Mouse (Mus musculus): ENCODE results near the gene Galnt14. TPM values are rescaled to one million over a fixed set of nuclear protein-coding genes. Genes with fewer than 3 reads are reported as not detected.

Gene Galnt14
- polyA plus RNA-seq, 1 experiment from 2014 or later = 0.52 TPM

DNA sequence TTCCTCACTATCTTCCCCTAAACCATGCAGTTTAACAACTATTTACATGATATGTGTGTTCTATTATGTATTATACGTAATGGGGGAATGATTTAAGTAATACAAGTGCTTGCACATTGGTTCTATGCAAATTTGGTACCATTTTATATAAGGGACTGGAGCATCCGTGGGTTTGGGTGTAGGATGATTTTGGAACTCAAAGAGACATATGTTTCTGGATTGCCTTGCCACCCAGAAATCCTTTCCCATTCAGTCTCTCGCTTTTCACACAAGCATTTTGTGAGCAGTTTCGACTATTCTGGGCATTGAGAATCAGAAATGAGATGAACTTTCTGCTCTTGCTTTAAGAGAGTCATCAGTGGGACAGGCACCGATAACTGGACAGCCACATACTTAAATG lies 190.9 kb downstream of the Galnt14 start:
- H3K36me3 ChIP-seq (ENCODE audit: control insufficient read depth, insufficient read depth, low read length) = no peaks in the 10 kb centered on the region
- H3K27me3 ChIP-seq (ENCODE audit: control insufficient read depth, insufficient read depth, low read length) = no peaks in the 10 kb centered on the region
- no peak overlapping the region for H3K27ac ChIP-seq (ENCODE audit: low read length)
- WGBS = 84% methylated on average over 5 of the region's 5 CpGs
- H3K4me2 ChIP-seq (replicated peaks; ENCODE audit: low read depth, low read length) = no peak overlapping the region
- H3K9ac ChIP-seq (replicated peaks; ENCODE audit: low read depth, low read length) = no peak overlapping the region
- no peaks in the 10 kb centered on the region for H3K4me1 ChIP-seq (ENCODE audit: control insufficient read depth, insufficient read depth, low read length)
- no peaks in the 10 kb centered on the region for H3K9me3 ChIP-seq (ENCODE audit: control insufficient read depth, low read depth, low read length)
- no peak for ATAC-seq (ENCODE audit: insufficient number of reproducible peaks, insufficient read depth, low FRiP score, low read depth)
- no peak overlapping the region for H3K4me3 ChIP-seq (ENCODE audit: low read depth, low read length)

DNA sequence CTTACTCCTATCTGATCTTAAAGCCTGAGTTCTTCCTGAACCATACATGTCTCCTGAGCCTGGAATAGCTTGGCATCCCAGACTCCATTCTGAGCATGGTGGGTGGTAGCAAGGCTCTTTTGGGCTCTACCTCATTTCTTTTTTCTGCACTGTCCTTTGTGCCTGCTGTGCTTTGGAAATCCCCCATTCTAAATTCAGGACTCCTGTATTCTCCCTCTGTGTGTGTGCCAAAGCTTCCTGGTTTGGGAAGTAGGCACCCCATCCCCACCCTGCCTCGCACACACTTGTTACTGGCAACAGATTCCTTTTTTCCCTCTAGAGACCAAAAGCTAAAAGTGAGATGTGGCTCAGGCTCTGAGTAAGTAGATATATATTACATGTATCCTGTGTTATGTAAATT lies 191.9 kb downstream of the Galnt14 start:
- no peaks in the 10 kb centered on the region for H3K4me1 ChIP-seq (ENCODE audit: control insufficient read depth, insufficient read depth, low read length)
- no peaks in the 10 kb centered on the region for H3K36me3 ChIP-seq (ENCODE audit: control insufficient read depth, insufficient read depth, low read length)
- no peaks in the 10 kb centered on the region for H3K9me3 ChIP-seq (ENCODE audit: control insufficient read depth, low read depth, low read length)
- no peak overlapping the region for H3K27ac ChIP-seq (ENCODE audit: low read length)
- no peaks in the 10 kb centered on the region for H3K27me3 ChIP-seq (ENCODE audit: control insufficient read depth, insufficient read depth, low read length)
- no peak overlapping the region for H3K9ac ChIP-seq (replicated peaks; ENCODE audit: low read depth, low read length)
- no peak overlapping the region for H3K4me3 ChIP-seq (ENCODE audit: low read depth, low read length)
- no peak for ATAC-seq (ENCODE audit: insufficient number of reproducible peaks, insufficient read depth, low FRiP score, low read depth)
- 89% methylated on average over 1 of the region's 1 CpGs for WGBS
- no peak overlapping the region for H3K4me2 ChIP-seq (replicated peaks; ENCODE audit: low read depth, low read length)

DNA sequence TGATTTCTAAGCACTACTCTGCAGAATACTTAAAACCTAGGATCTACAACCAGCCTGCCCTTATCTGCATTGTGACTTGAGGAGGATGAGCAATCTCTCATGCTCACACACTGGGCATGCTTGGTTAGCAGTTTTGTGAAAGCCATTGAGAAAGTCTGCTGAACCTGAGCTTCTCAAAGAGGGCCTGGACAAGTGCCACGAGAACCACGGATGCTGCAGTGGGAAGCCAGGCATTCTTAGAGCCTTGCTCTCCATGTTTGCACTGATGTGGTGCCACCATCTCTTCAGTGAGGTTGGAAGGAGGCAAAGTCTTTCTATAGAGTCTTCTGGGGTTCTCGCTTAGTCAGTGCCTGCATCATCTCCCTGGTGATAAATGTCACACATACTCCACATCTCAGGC lies 194.7 kb downstream of the Galnt14 start:
- Histone ChIP-seq H3K36me3 (ENCODE audit: control insufficient read depth, insufficient read depth, low read length) (no peaks in the 10 kb centered on the region), H3K4me2 (replicated peaks; ENCODE audit: low read depth, low read length) (no peak overlapping the region), H3K9ac (replicated peaks; ENCODE audit: low read depth, low read length) (no peak overlapping the region), H3K9me3 (ENCODE audit: control insufficient read depth, low read depth, low read length) (no peaks in the 10 kb centered on the region), H3K27ac (ENCODE audit: low read length) (no peak overlapping the region), H3K27me3 (ENCODE audit: control insufficient read depth, insufficient read depth, low read length) (no peaks in the 10 kb centered on the region), H3K4me1 (ENCODE audit: control insufficient read depth, insufficient read depth, low read length) (no peaks in the 10 kb centered on the region), H3K4me3 (ENCODE audit: low read depth, low read length) (no peak overlapping the region)
- 85% methylated on average over 3 of the region's 3 CpGs for WGBS
- no peak for ATAC-seq (ENCODE audit: insufficient number of reproducible peaks, insufficient read depth, low FRiP score, low read depth)

DNA sequence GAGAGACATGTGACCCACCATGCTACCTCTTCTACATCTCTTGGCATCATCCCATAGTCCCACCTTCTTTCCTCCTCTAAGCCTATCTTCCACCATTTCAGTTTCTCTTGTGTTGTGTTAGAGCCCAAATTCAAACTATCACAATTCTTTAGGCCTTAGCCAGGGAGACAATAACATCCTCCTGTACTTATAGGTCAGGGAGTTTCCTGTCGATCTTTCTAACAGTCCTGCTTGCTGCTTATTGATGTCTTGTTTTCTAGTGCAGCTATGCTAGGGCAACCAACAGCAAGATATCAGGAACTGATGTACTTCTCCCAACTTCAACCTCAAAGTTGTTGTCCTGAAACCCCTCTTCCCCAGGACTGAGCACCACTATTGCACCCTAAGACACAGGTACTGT lies 195.4 kb downstream of the Galnt14 start:
- ATAC-seq (ENCODE audit: insufficient number of reproducible peaks, insufficient read depth, low FRiP score, low read depth) = no peak
- H3K27me3 ChIP-seq (ENCODE audit: control insufficient read depth, insufficient read depth, low read length) = no peaks in the 10 kb centered on the region
- no peak overlapping the region for H3K9ac ChIP-seq (replicated peaks; ENCODE audit: low read depth, low read length)
- no peak overlapping the region for H3K4me2 ChIP-seq (replicated peaks; ENCODE audit: low read depth, low read length)
- no peaks in the 10 kb centered on the region for H3K9me3 ChIP-seq (ENCODE audit: control insufficient read depth, low read depth, low read length)
- H3K27ac ChIP-seq (ENCODE audit: low read length) = no peak overlapping the region
- WGBS = 95% methylated on average over 1 of the region's 1 CpGs
- H3K4me1 ChIP-seq (ENCODE audit: control insufficient read depth, insufficient read depth, low read length) = no peaks in the 10 kb centered on the region
- H3K4me3 ChIP-seq (ENCODE audit: low read depth, low read length) = no peak overlapping the region
- H3K36me3 ChIP-seq (ENCODE audit: control insufficient read depth, insufficient read depth, low read length) = no peaks in the 10 kb centered on the region

DNA sequence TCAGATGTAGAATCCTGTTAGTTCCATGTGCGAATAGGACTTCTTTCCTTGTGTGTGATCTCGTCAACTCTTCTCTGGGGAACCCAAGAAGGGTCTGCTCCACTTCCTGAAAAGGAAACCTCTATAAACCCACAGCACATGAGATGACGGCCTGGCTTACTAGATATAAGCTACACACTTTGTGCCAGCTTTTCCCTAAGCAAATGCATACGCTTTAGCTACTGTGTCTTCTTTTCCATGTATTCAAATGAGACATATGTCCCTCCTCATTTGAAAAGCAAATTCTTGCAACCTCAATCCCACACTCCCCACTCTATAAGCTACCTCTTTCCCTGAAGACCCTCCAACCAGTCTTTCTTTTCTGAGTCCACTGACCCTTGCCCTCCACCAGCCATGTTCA lies 196.0 kb downstream of the Galnt14 start:
- no peak for ATAC-seq (ENCODE audit: insufficient number of reproducible peaks, insufficient read depth, low FRiP score, low read depth)
- 88% methylated on average over 4 of the region's 4 CpGs for WGBS
- H3K9ac ChIP-seq (replicated peaks; ENCODE audit: low read depth, low read length) = no peak overlapping the region

DNA sequence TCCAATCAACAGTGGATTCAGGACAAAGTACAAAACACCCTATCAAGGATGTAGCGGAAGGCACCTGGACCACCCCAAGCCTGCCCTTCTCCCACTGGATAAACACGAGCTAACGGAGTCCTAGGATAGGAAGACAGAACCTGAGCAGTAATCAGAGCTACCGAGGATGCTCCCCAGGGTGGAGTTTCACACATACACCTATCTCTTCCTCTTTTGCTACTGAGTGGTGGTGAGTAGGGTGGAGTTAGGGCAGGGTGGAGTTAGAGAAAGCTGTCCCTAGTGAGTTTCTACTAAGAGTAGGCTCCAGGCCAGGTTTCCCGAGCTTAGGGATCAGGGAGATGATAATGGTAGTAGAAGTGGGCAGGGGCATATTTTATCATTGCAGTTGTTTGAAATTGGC lies 197.4 kb downstream of the Galnt14 start:
- Histone ChIP-seq H3K27ac (ENCODE audit: low read length) (no peak overlapping the region), H3K4me2 (replicated peaks; ENCODE audit: low read depth, low read length) (no peak overlapping the region), H3K4me3 (ENCODE audit: low read depth, low read length) (no peak overlapping the region), H3K36me3 (ENCODE audit: control insufficient read depth, insufficient read depth, low read length) (no peaks in the 10 kb centered on the region), H3K27me3 (ENCODE audit: control insufficient read depth, insufficient read depth, low read length) (no peaks in the 10 kb centered on the region), H3K4me1 (ENCODE audit: control insufficient read depth, insufficient read depth, low read length) (no peaks in the 10 kb centered on the region), H3K9me3 (ENCODE audit: control insufficient read depth, low read depth, low read length) (no peaks in the 10 kb centered on the region), H3K9ac (replicated peaks; ENCODE audit: low read depth, low read length) (no peak overlapping the region)
- ATAC-seq (ENCODE audit: insufficient number of reproducible peaks, insufficient read depth, low FRiP score, low read depth) = no peak
- WGBS = 66% methylated on average over 5 of the region's 5 CpGs

More for the DNA sequence above, 196.0 kb downstream of the Galnt14 start:
- H3K4me2 ChIP-seq (replicated peaks; ENCODE audit: low read depth, low read length) = no peak overlapping the region
- no peaks in the 10 kb centered on the region for H3K9me3 ChIP-seq (ENCODE audit: control insufficient read depth, low read depth, low read length)
- no peaks in the 10 kb centered on the region for H3K36me3 ChIP-seq (ENCODE audit: control insufficient read depth, insufficient read depth, low read length)
- no peaks in the 10 kb centered on the region for H3K4me1 ChIP-seq (ENCODE audit: control insufficient read depth, insufficient read depth, low read length)
- no peaks in the 10 kb centered on the region for H3K27me3 ChIP-seq (ENCODE audit: control insufficient read depth, insufficient read depth, low read length)
- no peak overlapping the region for H3K4me3 ChIP-seq (ENCODE audit: low read depth, low read length)
- H3K27ac ChIP-seq (ENCODE audit: low read length) = no peak overlapping the region

DNA sequence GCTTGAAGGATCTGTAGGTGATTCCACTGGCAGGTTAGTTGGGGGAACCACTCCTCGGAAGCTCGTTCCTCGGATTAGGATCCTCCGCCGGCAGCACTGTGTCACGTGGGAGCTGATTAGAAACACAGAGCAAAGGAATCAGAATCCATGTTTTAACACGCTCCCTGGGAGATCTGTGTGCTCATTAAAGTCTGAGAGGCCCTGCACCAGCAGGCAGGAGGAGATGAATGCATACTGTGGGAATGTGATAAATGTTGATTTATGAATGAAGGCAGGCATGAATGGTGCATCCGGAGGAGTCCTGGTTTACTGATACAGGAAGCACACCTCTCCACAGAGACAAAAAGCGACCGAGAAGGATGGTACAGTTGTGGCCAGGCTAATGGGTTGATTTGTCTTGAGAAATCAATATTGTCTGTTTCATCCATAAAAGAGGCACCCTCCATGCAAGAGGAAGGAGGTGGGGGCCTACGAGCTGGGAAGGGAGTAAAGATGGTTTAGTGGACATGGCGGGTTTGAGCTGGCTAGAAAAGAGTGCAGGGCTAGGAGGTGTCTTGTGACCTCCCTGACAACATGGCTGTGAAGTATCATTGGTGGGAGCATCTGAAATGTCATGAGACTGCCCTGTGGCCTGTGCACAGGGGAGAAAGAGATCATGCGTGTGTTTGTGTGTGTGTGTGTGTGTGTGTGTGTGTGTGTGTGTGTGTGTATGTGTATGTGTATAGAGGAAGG lies 202.3 kb downstream of the Galnt14 start:
- no peaks in the 10 kb centered on the region for H3K9me3 ChIP-seq (ENCODE audit: control insufficient read depth, low read depth, low read length)
- H3K9ac ChIP-seq (replicated peaks; ENCODE audit: low read depth, low read length) = no peak overlapping the region
- no peak overlapping the region for H3K4me2 ChIP-seq (replicated peaks; ENCODE audit: low read depth, low read length)
- 73% methylated on average over 13 of the region's 13 CpGs for WGBS
- H3K27me3 ChIP-seq (ENCODE audit: control insufficient read depth, insufficient read depth, low read length) = no peaks in the 10 kb centered on the region
- no peaks in the 10 kb centered on the region for H3K36me3 ChIP-seq (ENCODE audit: control insufficient read depth, insufficient read depth, low read length)
- no peak overlapping the region for H3K27ac ChIP-seq (ENCODE audit: low read length)
- H3K4me3 ChIP-seq (ENCODE audit: low read depth, low read length) = no peak overlapping the region
- ATAC-seq (ENCODE audit: insufficient number of reproducible peaks, insufficient read depth, low FRiP score, low read depth) = no peak
- H3K4me1 ChIP-seq (ENCODE audit: control insufficient read depth, insufficient read depth, low read length) = no peaks in the 10 kb centered on the region

DNA sequence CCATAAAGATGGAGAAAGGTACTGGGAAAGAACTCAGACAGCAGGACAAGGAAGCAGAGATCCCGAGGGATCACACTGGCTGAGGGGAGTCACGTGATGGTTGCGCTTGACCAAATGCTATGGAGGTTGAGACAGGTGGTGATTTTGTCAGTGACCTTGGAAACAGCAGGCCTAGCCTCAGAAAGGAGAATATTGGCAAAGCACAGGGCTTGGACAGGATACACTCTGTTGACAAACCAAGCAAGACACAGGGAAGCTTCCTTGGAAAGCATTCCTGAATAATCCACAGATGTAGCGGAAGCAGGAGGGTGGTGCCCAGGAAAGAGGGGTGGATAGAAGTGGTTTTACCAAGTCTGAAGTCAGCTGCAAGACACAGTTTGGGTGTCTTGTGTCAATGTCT lies 206.1 kb downstream of the Galnt14 start:
- no peak for ATAC-seq (ENCODE audit: insufficient number of reproducible peaks, insufficient read depth, low FRiP score, low read depth)
- Histone ChIP-seq H3K9ac (replicated peaks; ENCODE audit: low read depth, low read length) (no peak overlapping the region), H3K9me3 (ENCODE audit: control insufficient read depth, low read depth, low read length) (no peaks in the 10 kb centered on the region), H3K4me1 (ENCODE audit: control insufficient read depth, insufficient read depth, low read length) (no peaks in the 10 kb centered on the region), H3K4me3 (ENCODE audit: low read depth, low read length) (no peak overlapping the region), H3K27me3 (ENCODE audit: control insufficient read depth, insufficient read depth, low read length) (no peaks in the 10 kb centered on the region), H3K4me2 (replicated peaks; ENCODE audit: low read depth, low read length) (no peak overlapping the region), H3K36me3 (ENCODE audit: control insufficient read depth, insufficient read depth, low read length) (no peaks in the 10 kb centered on the region), H3K27ac (ENCODE audit: low read length) (no peak overlapping the region)
- WGBS = 93% methylated on average over 4 of the region's 4 CpGs

DNA sequence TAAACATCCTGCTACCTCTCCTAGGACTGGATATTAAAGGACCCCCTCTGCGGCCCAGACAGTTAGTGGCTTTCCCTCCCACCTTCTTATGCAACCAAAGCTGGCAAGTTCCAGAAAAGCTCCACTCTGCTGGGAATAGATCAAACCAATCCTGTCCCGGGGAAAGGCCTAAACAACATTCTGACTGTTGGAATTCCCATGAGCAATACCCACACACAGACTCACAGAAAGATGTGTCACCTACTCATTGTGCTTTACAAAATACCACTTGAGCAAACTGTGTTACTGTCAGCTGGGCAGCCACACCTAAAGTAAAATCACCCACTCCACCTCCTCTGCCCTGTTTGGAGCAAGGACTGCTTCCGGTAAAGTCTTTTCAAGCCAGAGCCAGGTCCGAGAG lies 207.6 kb downstream of the Galnt14 start:
- no peak overlapping the region for H3K4me3 ChIP-seq (ENCODE audit: low read depth, low read length)
- no peaks in the 10 kb centered on the region for H3K27me3 ChIP-seq (ENCODE audit: control insufficient read depth, insufficient read depth, low read length)
- no peaks in the 10 kb centered on the region for H3K4me1 ChIP-seq (ENCODE audit: control insufficient read depth, insufficient read depth, low read length)
- WGBS = 83% methylated on average over 4 of the region's 4 CpGs
- H3K9me3 ChIP-seq (ENCODE audit: control insufficient read depth, low read depth, low read length) = no peaks in the 10 kb centered on the region
- no peak overlapping the region for H3K27ac ChIP-seq (ENCODE audit: low read length)
- no peak overlapping the region for H3K9ac ChIP-seq (replicated peaks; ENCODE audit: low read depth, low read length)
- H3K36me3 ChIP-seq (ENCODE audit: control insufficient read depth, insufficient read depth, low read length) = no peaks in the 10 kb centered on the region
- ATAC-seq (ENCODE audit: insufficient number of reproducible peaks, insufficient read depth, low FRiP score, low read depth) = no peak
- no peak overlapping the region for H3K4me2 ChIP-seq (replicated peaks; ENCODE audit: low read depth, low read length)
